Mouse (Mus musculus) frontal cortex, adult (tissue): Measurements from ENCODE around the gene Slc31a1.
A peak's percentile ranks its signal among the peaks of the same experiment; 100 is the strongest.

Source experiments
- ATAC-seq: cut with Nextera tagmentation; 2 replicates; pipeline ENCODE4 v1.9.2; 2017; ENCODE audit warnings: mild to moderate bottlenecking, moderate library complexity, mixed read lengths; ENCODE audit not compliant: low TSS enrichment

Slc31a1 gene

DNA sequence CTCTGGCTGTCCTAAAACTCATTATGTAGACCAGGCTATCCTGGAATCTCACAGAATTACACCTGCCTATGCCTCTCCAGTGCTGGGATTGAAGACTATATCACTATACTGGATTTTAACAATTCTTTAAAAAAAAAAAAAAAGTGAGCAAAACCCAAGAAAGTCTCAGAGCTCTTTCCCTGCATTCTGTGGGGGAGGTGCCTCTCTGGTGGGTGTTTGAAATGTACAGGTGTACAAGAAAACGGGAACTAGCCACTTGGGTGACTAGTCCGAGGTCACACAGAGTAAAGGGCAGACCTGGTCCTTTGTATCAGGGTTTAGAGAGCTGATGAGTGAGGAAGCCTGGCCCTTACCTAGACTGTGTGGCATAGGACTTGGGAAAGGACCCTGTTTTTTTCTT, 1.9 kb downstream of the Slc31a1 start:
- no peak for ATAC-seq

DNA sequence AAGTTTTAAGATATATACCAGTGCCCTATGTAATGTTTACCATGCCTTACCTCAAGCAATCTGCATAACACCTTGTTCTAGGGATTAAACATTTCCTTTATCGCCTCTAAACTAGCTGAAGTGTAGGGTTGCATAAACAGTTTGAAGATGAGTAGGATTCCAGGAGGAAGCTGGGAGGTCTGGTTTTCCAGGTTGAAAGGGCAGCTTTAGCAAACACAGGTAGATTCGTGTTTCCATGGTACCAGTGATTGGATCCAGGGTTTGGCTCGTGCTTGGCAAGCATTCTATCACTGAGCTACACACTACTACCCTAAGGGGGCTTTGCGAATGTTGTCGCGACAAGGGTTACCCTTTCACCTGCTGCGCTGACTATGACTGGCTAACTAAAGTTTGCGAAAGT, 3.8 kb downstream of the Slc31a1 start:
- no peak for ATAC-seq

DNA sequence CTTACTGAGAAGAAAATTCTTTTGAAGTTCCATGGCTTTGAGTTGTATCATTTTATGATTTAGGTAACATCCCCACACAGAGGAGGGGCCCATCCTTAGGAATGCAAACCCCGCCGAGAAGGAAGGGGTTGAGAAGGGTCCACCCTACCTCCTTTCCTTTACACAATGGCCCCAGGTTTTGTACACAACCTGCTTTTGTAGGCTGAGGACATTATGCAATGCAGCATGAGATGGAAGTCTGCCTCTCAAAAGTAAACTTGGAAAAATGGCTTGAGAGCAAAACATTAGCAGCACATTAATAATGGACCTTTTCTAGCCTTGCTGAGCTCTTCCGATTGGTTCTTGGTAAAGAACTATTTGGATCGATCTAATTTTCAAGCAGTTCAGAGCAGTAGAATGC, 5.8 kb downstream of the Slc31a1 start:
- no peak for ATAC-seq

DNA sequence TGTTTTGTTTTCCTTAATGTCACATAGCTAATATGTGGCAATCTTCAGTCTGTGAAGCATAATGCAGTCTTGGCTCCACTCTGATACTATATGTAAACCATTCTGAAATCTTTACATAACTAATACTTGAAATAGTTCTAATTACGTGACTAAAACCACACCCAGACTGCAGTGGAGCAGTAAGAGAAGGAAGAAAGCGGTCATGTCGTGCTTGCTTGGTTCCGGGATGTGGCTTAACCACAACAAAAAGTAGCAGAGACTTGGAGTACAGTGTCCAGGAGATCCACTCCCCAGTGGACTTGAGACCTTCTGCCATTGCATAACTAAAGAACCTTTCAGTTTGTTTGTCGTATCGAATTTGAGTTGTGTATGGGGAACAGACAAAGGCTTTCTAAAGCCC, 7.1 kb downstream of the Slc31a1 start:
- no peak for ATAC-seq

DNA sequence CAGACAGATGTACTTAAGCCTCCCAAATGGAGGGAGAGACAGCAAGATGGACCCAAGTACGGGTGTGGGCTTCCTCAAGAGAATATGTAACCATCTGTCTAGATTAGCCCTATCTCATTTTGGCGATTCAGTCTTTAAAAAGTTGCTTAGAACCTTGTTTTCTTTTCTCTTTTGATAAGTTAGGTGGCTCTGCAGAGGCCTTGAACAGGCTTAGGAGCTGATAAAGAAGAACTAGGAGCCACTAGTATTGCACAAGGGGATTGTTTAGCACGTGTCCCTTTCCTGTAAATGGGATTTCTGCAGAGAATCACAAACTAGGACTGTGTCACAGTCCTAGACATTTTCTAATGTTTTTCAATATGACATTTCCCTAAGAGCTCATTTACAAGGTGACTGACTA, 8.6 kb downstream of the Slc31a1 start:
- ATAC-seq, result no peak

DNA sequence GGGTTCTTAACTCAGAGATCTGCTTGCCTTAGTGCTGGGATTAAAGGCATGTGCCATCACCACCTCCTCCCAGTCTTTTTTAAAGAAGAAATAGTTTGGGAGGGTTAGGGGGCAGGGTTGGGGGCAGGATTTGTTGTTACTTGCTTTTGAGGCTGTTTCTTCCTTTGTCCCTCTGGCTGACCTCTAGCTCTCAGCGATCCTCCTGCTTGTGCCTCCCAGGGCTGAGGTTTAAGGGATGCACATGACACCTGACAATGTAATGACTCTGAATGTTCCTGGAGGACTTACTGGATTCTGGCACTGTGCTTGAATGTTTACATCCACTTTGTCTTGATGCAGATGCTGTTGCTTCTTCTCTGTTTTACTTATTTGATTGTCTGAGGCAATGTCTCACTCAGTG, 11.9 kb downstream of the Slc31a1 start:
- ATAC-seq, result no peak

DNA sequence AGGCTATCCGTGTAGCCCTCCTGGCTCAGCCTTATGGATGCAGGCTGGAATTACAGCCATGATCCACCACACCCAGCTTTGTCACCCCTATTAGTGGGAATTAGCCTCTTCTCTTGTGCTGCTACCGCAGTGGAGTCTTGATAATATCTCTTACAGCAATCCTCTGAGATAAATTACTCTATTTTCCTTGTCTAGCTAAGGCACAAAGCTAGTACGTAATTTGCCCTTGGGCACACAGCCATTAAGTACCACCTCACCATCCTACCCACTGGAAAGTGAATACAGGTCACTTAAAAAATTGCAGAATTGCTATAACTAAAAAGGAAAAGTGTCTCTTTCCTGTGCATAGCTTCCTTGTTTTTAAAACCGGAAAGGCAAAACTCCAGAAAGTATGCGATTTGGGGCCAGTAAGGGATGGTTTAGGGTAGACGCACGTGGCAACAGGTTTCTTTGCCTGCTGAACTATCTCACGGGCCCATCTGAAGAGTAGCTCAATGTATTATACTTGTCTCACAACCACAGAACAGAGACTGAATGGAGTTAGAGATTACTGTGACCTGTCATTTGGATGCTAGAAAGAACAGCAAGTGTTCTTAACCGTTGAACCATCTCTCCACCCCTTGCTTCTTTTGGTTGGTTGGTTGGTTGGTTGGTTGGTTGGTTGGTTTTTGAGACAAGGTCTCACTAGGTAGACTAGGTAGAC, 12.4 kb downstream of the Slc31a1 start:
- no peak for ATAC-seq

DNA sequence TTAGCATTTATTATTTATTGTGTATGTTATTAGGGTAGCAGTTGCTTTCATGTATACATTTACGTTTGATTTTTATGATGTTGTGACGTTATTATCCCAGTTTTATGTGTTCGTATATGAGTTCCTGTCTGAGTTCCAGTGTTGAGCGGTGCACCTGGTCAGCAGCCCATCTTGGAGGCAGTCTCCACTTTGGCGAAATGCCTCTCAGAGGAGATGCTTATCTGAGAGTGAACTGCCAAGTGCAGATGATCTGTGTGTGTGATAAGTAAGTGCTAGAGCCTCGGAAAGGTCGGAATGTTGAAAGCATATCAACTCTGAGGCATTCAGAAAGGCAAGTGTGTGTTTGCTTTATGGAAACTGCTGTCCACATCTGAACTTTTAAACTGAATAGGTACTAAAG, 13.1 kb downstream of the Slc31a1 start:
- ATAC-seq, result no peak

DNA sequence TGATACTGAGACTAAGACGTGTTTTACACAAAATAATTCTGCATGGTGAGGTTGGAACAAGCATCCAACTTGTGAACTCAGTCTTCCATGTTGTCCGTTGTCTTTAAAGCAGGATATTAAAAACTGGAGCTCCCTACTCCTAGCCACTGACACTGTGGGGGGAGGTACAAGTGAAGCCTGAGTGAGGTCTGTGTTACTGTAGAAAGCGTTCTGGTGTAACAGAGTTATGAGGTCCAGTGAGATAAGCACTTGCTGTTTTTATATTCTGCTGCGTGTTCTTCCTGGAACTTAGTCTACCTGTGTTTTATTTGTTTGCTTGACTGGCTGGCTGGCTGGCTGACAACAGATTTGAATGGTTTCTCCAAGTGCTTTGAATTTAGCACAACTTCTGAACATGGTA, 13.8 kb downstream of the Slc31a1 start:
- no peak for ATAC-seq

DNA sequence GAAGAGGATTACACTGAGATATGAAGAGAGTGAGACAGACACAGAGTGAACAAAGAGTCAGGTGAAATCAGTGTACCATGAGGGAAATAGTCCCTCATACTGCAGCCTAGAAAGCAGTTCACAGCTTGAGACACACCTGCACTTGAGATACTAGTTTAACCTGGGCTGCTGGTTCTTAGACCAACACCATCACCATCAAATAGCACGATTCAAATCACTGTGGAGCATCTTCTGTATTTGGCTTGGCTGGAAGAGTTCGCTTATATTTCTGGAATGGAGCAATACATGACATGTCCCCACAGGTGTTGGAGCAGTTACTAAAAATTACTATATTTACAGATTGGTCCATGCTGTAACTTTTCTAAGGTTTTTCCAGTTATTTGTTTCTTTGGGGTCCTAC, 15.6 kb downstream of the Slc31a1 start:
- no peak for ATAC-seq

DNA sequence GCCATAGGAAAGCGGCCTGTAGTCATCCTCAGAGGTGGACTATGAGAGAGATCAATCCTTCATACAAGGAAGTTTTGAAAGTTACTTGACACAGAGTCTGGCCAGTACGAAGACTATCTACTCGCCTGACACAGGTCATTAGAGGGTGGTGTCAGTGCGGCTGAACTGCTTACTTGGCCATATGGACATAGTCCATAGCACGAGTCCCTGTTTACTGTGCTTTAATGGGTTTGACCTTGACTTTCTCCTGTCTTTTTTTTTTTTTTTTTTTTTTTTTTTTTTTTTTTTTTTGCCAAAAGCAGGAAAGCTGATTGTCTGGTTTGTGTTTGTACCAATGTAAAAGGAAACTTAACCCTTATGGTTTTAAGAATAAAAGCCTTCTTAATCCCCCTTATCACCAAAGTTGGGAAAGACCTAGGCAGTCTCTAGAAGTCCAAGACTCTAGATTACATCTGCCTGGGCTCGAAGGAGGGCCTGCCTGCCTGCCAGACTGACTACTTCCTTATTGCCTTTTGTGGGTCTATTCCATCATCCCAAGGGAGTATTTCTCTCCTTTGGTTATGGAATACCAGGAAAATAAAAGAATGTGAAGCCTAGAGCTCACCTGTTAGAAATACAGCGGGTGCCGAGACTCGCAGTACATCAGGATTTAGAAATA, 19.3 kb downstream of the Slc31a1 start:
- no peak for ATAC-seq

DNA sequence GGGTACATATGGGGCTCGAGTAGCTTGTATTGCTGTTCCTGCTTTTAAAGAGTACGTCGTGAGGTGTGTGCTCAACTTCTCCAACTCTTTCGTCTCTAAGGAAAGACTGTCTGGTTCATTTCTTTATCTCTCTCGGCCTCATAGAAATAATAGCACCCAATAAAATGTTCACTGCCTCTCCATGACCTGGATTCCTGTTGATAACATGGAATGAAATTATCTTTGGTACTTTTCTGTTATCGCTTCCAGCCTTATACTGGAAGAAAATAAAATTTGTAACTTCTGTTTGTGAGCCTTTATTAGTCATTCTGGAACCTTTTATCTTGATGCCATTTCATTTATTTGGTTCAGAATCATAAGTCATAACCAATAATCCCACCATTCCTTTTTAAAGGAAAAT, 22.7 kb downstream of the Slc31a1 start:
- ATAC-seq, result no peak

DNA sequence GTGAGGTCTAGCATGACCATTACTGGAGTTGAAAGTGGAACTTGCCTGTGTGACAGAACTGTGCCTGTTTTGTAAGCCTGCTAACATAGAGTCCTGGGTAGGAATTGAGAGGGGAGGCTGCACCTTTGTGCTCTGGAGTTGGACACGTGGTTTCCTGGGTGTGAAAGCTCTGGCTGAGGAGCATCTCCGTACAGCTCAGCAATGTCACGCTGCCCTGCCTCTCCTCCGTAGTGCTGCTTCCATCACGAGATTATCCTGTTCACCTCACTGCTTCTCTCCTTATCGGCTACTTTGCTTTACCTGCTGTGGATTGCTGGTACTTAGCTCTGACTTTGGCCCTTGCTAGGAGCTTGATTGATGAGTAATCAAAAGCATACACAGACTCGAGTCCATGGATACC, 23.2 kb downstream of the Slc31a1 start:
- no peak for ATAC-seq

DNA sequence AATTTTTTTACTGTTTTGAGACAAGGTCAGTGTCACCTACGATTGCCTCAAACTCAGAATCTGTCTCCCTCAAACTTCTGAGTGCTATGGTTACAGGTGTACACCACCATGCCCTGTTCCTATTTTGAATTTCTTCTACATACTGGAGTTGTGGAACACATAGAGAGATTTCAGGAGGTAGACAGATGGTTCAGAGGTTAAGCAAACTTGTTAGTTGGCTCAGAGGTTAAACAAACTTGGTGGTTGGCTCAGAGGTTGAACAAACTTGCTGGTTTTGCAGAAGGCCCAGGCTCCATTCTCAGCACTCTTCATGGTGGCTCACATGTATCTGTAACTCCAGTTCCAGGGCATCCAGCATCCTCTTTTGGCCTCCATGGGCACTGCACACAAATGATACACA, 23.6 kb downstream of the Slc31a1 start:
- ATAC-seq, result no peak

DNA sequence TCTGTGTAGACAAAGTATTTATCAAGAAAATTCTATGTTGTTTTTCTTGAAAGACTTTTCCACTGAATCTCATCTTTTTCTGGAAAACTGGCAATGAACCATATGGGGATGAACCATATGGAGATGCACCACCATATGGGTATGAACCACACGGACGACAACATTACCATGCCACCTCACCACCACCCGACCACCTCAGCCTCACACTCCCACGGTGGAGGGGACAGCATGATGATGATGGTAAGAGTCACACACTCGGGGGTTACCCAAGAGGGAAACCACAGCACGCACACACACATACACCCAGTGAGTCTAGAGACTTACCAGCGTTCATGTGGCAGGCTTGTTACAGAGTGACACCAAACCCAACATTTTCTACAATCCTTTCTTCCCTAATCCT, 24.9 kb downstream of the Slc31a1 start:
- ATAC-seq, result peak; percentile 65

DNA sequence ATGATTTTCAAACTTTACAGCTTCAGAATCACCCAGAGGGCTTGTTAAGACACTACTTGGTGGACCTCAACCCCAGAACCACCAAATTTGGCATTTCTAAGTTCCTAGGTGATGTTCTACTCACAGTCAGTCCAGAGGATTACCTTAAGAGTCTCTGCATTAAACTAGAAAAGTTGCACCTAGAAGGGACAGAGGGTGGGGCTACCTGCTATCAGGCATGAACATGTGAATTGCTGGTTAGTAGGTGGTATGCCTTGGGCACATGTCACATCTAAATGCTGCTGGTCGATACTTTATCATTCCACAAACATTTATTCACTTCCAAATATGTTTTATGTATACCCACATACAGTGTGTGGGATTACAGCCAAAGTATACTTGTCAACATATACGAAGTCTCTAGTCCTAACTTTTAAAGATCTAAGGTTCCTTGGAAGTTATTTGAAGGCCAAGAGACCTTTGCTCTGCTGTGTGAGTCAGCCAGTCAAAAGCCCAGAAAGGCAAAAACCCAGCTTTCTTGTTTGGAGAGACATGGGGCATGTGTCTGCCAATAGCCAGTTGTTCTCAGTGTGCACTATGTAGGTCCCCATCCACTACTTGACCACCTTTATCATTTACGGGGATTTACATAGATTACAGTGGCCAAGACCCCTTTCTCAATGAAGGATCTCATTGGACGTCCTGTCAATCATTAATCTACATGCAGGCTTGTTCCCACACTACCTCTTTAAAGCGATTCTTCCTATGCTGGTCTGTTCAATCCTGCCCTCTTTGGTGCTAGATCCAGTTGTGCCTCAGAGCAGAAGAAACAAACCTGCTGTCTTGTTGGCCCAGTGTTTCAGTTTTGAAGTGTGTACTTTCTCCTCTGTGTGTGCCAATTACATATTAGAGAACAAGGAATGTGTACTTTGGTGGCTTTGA, 29.3 kb downstream of the Slc31a1 start:
- ATAC-seq, result no peak

DNA sequence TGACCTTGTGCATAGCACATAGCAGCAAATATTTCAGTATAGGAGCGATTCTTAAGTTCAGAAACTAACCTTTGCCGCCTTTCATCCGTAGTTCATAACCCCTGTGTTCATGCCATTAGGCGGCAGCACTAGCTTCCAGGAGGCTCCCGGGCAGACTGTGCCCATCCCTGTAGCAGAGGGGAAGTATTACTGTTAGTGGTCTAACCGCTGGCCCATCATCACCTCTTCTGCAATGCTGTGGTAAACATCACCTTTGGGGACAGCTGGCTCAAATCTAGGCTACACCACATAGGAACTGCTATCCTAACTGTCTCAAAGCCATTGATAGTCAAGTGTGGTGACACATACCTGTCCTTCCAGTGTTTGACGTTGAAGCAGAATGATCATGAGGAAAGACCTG, 31.4 kb downstream of the Slc31a1 start:
- no peak for ATAC-seq

DNA sequence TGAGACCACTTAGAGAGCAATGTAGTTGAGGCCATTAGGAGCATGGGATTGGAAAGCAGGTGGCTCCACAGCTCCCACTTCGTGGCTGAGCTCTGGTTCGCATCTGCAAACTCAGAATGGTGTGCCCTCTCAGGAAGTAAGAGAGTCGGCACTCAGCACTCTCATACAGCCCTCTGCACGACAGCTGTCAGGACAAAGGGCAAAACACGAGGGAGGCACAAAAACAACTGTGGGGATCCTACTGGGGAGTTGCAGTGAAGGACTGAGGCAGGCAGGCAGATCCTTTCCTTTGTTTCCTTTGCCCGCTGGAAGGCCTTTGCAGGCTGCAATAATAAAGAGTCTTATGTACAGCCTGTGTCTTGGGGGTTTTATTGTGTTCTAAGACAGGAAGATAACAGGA, 32.9 kb downstream of the Slc31a1 start:
- ATAC-seq, result no peak

DNA sequence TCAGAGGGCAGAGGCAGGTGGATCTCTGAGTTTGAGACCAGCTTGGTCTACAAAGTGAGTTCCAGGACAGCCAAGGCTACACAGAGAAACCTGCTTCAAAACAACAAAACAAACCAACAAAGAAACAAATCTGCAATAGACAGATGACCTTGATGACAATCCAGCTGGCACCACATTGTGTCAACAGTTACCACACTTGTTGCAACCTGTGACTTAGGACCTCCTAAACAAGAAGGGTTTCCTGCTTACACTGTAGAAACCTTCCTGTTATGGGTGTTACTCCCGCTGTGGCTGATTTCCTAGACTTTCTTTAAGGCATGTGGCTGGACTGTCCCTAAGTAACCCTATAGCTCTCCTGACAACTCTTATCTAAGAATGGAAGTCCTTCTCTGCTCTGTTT, 35.3 kb downstream of the Slc31a1 start:
- ATAC-seq, result no peak

DNA sequence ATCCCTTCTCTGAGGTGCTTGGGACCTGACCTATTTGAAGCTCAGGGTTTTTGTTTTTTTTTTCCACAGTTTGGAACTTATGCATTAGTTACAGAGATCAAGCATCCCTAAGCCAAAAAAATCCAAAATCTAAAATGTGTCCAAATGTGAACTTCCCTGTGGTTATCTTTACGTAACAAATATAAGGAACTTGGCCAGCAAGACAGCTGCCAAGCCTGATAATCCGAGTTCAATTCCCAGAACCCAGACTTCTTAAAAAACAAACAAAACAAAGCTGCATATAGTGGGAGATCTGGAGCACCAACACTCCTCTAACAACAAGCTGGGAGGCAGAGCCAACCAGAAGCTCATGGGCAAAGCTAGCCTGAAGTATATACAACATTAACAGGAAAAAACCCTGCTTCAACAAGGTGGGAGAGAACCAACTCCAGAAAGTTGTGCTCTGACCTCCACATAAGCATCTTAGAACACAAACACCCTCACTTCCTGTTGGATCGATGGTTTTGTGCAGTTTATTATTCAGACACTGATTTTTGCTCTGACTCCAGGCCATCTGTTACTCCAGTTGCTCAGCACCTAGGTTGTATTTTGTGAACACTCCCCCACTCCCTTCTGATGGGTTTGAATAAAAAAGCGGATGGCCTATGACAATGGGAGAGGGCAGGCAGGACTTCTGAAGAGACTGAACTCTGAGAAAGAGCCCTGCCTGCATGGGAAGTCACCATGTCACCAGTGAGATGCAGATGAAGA, 37.3 kb downstream of the Slc31a1 start:
- ATAC-seq, result no peak

DNA sequence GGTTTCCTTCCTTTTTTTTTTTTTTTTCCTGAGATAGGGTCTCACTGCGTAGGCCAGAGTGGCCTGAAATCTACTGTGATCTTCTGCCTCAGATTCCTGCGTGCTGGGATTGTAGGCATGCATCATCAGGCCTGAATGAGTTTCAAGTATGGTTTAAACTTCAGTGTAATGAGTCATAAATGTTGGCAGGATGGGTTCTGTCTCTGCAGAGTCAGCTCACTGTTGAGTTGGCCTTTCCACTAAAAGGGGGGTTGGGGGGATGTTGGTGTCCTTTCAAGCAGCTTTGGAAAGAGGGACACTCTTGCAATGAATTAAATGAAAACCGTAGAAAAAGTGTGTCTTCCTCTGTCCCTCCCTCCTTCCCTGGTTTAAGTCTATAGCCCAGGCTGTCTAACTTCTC, 38.4 kb downstream of the Slc31a1 start:
- ATAC-seq, result peak; percentile 95

DNA sequence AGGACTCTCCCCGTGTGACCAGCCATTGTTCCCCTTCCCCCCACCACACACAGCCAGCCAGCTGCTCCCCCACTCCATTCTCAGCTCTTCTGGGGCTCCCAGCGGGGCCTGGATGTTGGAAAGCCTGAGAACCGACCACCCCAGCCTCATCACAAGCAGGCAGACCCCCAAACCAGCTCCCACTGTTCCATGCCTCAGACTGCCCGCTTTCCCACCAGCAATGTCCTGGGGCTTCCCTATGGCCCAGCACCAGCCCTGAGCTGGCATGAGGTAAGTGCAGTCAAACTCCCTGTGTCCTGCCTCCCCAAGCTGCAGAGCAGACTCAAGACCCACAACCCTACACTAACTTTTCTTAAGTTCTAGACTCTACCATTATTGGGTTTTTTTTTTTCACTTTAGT, 45.6 kb downstream of the Slc31a1 start:
- no peak for ATAC-seq
